Comparison of ENCODE assay signal across 9 mouse cellular contexts in the genomic region with DNA sequence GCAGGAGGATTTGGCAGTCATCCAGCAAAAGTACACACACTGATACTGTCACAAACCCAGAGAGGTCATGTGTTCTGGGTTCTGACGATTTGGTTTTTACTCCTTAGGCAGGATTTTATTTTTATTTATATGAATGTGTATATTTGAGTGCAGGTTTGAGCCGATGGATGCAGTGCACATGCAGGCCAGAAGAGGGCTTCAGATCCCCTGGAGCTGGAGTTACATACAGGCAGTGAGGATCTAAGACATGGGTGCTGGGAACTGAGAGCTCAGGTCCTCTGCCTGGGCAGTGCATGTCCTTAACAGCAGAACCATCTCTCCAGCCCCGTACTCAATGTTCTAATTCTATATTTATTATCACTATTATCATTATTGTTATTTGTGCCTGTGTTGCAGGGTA.
DNase-seq lines count a peak whose midpoint lies in the region; ATAC-seq and TF ChIP-seq lines count a peak whose summit lies in the region.
"Had no signal": no experiment of that assay in that cellular context is flagged by ENCODE, and none has a peak within 500 bp of the region (broad histone marks: within the 10 kb centered on the region; RNA-seq: fewer than 3 reads in every experiment).

No protein-coding gene starts in this region.

- TF ChIP-seq EP300 in lung, postnatal 0 days (IDR thresholded peaks at IDR 0.05): no peak

- no peaks in the 10 kb centered on the region for H3K9me3 ChIP-seq in lung, postnatal 0 days (ENCODE audit: low read length)

- no peak overlapping the region for H3K4me3 ChIP-seq in lung, postnatal 0 days (ENCODE audit: low read depth, low read length)
- H3K4me3 ChIP-seq: erythroblast, embryonic 14.5 days had no signal

- no peaks in the 10 kb centered on the region for H3K27me3 ChIP-seq in lung, postnatal 0 days (replicated peaks; ENCODE audit: insufficient read depth, low read length)

- no peak overlapping the region for H3K4me2 ChIP-seq in lung, postnatal 0 days (replicated peaks; ENCODE audit: low read depth, low read length)

- 55% methylated on average over 3 of the region's 3 CpGs for WGBS in lung, postnatal 0 days

- ATAC-seq in lung, postnatal 0 days: no peak
- ATAC-seq in megakaryocyte progenitor cell, adult 5-6 weeks (replicated peaks; ENCODE audit: poor library complexity): peak; percentile 84

- no peaks in the 10 kb centered on the region for H3K36me3 ChIP-seq in lung, postnatal 0 days (ENCODE audit: insufficient read depth, low read length)

- H3K27ac ChIP-seq in lung, postnatal 0 days (ENCODE audit: low read length): no peak overlapping the region

- H3K4me1 ChIP-seq in lung, postnatal 0 days (ENCODE audit: insufficient read depth, low read depth, low read length): no peaks in the 10 kb centered on the region

- intact Hi-C loops in heart, postnatal 14 days (cut with DNase I): no loop called here

- DNase-seq in adrenal gland, postnatal 10 days: peak; percentile 9
- no peak for DNase-seq in adrenal gland, adult 18-20 months (ENCODE audit: low spot score in 2 of 2)
- DNase-seq in heart, postnatal 14 days: peak; percentile 4 to 8
- no peak for DNase-seq in heart, adult 18-20 months
- DNase-seq in lung, postnatal 0 days (ENCODE audit: low spot score): no peak
- DNase-seq in lung, adult 18-20 months: no peak
- DNase-seq in frontal cortex, postnatal 10 days (ENCODE audit: low spot score in 2 of 2): no peak

- H3K9ac ChIP-seq in lung, postnatal 0 days (replicated peaks; ENCODE audit: low read depth): no peak overlapping the region

- TF ChIP-seq CTCF in lung, postnatal 0 days (IDR thresholded peaks at IDR 0.05): peak; percentile 53

Comparison
In these comparisons a context has a peak if more than half of its experiments do, and no peak if none do; other contexts are left out.
1. DNase-seq: peak in adrenal gland, postnatal 10 days (single experiment) and heart, postnatal 14 days (2 of 2); none in adrenal gland, adult 18-20 months (0 of 2), heart, adult 18-20 months (0 of 2), lung, postnatal 0 days (single experiment), lung, adult 18-20 months (0 of 2) and frontal cortex, postnatal 10 days (0 of 2).